Mouse (Mus musculus) layer of hippocampus, postnatal 14 days (tissue): ENCODE data around the gene Wdr26. TPM values are rescaled to one million over a fixed set of nuclear protein-coding genes. Genes with fewer than 3 reads are reported as not detected.

Experiments
- DNase-seq, 2 experiments: peaks; one replicate each; pipeline ENCODE4 v3.0.0; 2021 to 2022; ENCODE audit warnings: low spot score in 2 of 2, mixed read lengths in 1 of 2
- total RNA-seq, 2 experiments: library from RNA; stranded (reverse); gene quantifications; 2 replicates each; pipeline ENCODE4 v1.2.3; 2021

The Wdr26 gene
- total RNA-seq, 2 experiments from 2014 or later, result 132 to 143 TPM

GRCm38 (mm10) chr1:181241185-181241584 is 29.4 kb upstream of the Wdr26 start:
- no peak for DNase-seq

GRCm38 (mm10) chr1:181237332-181237731 is 25.5 kb upstream of the Wdr26 start:
- no peak for DNase-seq

GRCm38 (mm10) chr1:181234326-181235035 is 22.7 kb upstream of the Wdr26 start:
- DNase-seq, result peak in 1 of 2 experiments; percentile 29

GRCm38 (mm10) chr1:181233734-181234133 is 21.9 kb upstream of the Wdr26 start:
- DNase-seq, result no peak

GRCm38 (mm10) chr1:181232307-181233027 is 20.7 kb upstream of the Wdr26 start:
- peak; percentile 61 to 70 for DNase-seq

- DNase-seq, result no peak
Observed at GRCm38 (mm10) chr1:181231821-181232220, 20.0 kb upstream of the Wdr26 start.

GRCm38 (mm10) chr1:181231262-181231661 is 19.5 kb upstream of the Wdr26 start:
- DNase-seq, result no peak

- DNase-seq, result no peak
Observed at GRCm38 (mm10) chr1:181230731-181231148, 18.9 kb upstream of the Wdr26 start.

- no peak for DNase-seq
Observed at GRCm38 (mm10) chr1:181229046-181229445, 17.2 kb upstream of the Wdr26 start.

- no peak for DNase-seq
Observed at GRCm38 (mm10) chr1:181228591-181228990, 16.8 kb upstream of the Wdr26 start.

- no peak for DNase-seq
Observed at GRCm38 (mm10) chr1:181227804-181228203, 16.0 kb upstream of the Wdr26 start.

- no peak for DNase-seq
Observed at GRCm38 (mm10) chr1:181226850-181227249, 15.0 kb upstream of the Wdr26 start.

- no peak for DNase-seq
Observed at GRCm38 (mm10) chr1:181225281-181225680, 13.5 kb upstream of the Wdr26 start.

GRCm38 (mm10) chr1:181222041-181222440 is 10.2 kb upstream of the Wdr26 start:
- DNase-seq, result peak in 1 of 2 experiments; percentile 24

GRCm38 (mm10) chr1:181216315-181216714 is 4.5 kb upstream of the Wdr26 start:
- DNase-seq, result no peak

- DNase-seq, result no peak
Observed at GRCm38 (mm10) chr1:181214296-181215035, 2.7 kb upstream of the Wdr26 start.

- no peak for DNase-seq
Observed at GRCm38 (mm10) chr1:181211403-181211919, 340 bp downstream of the Wdr26 start.

- DNase-seq, result peak; percentile 27 to 33
Observed at GRCm38 (mm10) chr1:181210601-181211402, 999 bp downstream of the Wdr26 start.

GRCm38 (mm10) chr1:181210147-181210546 is 1.7 kb downstream of the Wdr26 start:
- DNase-seq, result no peak

GRCm38 (mm10) chr1:181199446-181199845 is 12.4 kb downstream of the Wdr26 start:
- no peak for DNase-seq

- no peak for DNase-seq
Observed at GRCm38 (mm10) chr1:181188925-181189324, 22.9 kb downstream of the Wdr26 start.
